12 mouse cellular contexts compared by ENCODE assay signal in the genomic region with DNA sequence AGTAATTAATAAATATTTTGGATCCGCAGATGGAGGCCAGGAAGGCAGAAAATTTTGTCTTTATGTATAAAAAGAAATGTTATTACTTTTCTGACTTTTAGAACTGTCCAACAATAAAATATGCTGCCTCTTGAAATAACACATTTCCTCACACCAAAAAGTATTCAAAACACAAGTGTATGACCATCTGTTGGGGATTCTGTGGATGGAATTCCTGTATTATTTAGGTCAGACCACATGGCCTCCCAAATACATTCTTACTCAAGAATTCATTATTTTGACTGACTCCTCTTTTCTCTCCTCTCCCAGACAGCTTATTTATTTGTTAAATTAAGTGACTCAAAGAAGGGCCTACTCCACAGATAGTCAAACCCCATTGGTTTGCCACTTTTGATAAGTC.
"Had no signal": no experiment of that assay in that cellular context is flagged by ENCODE, and none has a peak within 500 bp of the region (broad histone marks: within the 10 kb centered on the region; RNA-seq: fewer than 3 reads in every experiment).

No protein-coding gene starts in this region.

- DNase-seq: gastrocnemius, postnatal 14 days; gastrocnemius, postnatal 36 days; heart, adult 18-20 months; heart, postnatal 10 days; heart, postnatal 4 days; kidney, adult 18-20 months; kidney, adult 8-10 months; kidney, postnatal 10 days; kidney, postnatal 4 days; liver; liver, embryonic 13.5 days; liver, postnatal 0 days had no signal
